Mouse (Mus musculus): Measurements from ENCODE around the gene Stox2.

Stox2 gene

DNA sequence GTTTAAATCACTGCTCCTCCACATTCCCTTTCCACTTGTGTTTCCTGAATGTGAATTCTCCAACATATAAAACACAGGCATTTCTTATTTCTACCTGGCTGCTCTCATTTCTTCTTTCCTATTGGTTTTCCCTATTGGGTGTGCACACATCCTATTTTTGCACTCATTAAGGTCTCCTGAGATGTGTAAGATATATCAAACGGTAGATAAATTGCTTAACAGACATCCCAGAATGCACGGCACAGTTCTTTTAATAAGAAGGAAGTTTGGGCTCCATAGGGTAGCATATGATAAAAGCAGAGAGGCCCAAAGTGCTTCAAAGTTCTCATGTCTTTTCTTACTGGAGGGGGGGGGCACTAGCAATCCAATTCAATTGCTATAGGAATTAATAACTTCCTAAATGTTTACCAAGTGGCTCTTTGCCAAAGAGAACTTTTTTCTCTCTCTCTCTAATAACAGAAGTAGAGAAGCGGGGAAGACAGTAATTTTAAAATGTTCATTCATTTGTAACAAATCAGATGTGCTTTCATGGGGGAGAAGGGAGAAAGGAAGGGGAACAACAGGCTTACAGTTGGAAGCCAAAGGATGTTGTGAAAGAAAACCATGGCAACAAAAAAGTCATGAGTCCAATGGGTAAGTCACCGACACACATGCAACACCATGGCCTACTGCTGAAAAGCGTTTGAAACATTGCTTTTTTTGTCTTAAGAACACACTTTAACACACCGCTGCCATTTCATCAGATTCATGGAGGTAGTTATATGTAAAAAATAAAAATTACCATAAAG, 263.2 kb downstream of the Stox2 start:
- DNase-seq (ENCODE audit: low read depth, low spot score) = no peak

DNA sequence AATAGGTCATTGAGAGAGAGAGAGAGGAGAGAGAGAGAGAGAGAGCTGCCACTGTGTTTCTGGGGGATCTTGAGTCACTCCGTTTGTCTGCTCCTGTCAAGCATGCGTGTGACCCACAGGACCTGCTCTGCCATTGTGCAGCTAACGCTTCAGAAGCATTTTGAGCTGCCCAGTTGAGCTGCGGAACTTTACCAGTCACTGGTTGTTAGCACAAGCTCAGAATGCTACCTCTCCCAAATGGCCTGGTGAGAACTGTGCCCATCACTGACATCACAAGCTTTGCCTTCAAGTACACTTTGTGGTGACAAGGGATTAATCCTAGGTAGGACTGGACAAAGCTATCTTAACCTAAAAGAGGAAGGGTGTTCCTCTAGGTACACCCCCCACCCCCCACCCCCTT, 263.9 kb downstream of the Stox2 start:
- DNase-seq (ENCODE audit: low read depth, low spot score) = no peak

- DNase-seq (ENCODE audit: low read depth, low spot score) = no peak
Observed at GRCm38 (mm10) chr8:47181032-47181698, 265.0 kb downstream of the Stox2 start.

- DNase-seq (ENCODE audit: low read depth, low spot score) = no peak
Observed at GRCm38 (mm10) chr8:47180181-47180580, 266.0 kb downstream of the Stox2 start.

GRCm38 (mm10) chr8:47178785-47179184, 267.4 kb downstream of the Stox2 start:
- DNase-seq (ENCODE audit: low read depth, low spot score) = no peak

- no peak for DNase-seq (ENCODE audit: low read depth, low spot score)
Observed at GRCm38 (mm10) chr8:47173823-47174222, 272.3 kb downstream of the Stox2 start.

DNA sequence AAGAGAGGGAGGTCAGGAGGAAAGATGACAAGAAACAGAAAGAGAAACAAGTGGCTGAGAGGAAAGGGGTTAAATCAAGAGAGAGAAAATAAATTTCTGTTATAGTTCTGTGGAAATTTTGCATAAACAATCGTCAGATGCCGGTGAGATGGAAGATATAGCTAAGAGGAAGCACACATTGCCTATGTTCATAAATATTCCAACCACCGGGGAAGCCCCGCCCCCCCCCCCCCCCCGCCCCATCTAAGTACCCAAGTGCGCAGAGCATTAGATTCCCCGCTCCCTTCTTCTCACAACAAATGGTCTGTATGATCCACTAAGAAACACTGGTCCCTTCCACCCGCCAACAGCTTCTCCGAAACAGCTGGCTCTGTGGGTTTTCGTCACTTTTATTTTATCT, 273.3 kb downstream of the Stox2 start:
- DNase-seq (ENCODE audit: low read depth, low spot score) = no peak

- DNase-seq (ENCODE audit: low read depth, low spot score) = no peak
Observed at GRCm38 (mm10) chr8:47160688-47161087, 285.5 kb downstream of the Stox2 start.

DNA sequence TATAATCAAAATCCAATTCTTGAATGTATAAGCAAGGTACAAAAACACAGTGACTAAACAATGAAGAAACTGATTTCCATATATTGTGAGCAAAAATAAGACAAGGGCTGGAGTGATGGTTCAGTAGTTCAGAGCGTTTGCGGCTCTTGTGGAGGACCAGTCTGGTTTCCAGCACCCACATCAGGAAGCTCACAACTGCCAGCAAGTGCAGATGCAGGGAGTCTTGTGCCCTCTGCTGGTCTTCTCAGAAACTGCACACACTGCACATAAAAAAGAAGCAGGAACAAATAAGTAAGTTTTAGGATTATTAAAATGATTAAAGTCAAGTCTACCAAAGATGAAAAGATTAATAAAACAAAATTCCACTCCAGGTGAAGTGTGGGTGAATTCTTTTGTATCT, 291.6 kb downstream of the Stox2 start:
- DNase-seq (ENCODE audit: low read depth, low spot score) = no peak

GRCm38 (mm10) chr8:47145258-47145657, 300.9 kb downstream of the Stox2 start:
- DNase-seq (ENCODE audit: low read depth, low spot score) = no peak

DNA sequence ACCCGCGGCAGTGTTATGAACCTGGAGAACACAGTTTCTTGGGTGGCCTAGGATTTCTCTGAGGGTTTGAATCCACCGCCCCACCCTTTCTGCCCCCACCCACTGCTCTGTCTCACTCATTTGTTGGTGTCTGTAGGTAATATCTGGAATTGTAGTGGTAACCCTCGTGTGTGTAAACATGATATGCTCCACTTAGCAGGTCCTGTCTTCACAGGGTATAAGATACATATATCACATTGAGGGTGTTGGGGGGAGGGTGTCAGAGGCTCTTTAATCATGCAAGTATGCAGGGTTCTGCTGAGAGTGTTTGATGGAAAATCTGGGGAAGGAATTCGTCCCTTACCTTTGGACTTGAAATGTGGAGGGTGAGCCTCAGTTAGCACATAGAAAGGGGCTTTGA, 310.1 kb downstream of the Stox2 start:
- no peak for DNase-seq (ENCODE audit: low read depth, low spot score)

DNA sequence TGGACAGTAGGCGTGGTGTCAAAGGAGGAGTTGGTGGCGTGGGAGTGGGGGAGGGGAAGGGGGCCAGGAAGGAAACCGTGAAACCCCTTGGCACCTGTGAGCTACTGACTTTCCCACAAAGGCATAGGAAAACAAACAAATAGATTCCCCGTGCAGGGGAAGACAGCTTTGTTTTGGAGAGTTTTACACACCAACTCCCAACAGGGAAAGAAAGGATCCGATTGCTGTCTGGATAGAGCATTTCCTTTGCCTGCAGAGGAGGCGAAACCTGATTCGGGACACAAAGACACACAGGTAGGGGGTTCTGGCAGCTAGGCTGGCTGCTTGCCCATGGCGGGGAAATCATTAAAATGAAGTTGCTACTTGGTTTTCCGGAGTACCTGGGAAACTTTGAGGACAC, 310.6 kb downstream of the Stox2 start:
- DNase-seq (ENCODE audit: low read depth, low spot score) = no peak

DNA sequence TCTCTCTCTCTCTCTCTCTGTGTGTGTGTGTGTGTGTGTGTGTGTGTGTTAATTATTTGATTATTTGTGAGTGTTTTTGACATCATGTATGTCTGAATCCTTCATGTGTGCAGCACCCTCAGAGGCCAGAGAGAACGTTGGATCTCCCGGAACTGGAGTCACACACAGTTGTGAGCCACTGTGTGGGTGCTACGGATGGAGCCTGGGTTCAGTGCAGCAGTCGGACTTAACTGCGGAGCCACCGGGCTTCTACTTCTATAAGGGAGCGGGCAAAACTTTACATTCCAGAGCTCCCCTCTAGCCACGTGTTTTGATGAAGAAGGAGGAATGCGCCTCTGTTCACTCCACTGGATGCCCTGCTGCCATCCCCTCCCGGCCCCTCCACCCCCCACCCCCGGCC, 311.4 kb downstream of the Stox2 start:
- DNase-seq (ENCODE audit: low read depth, low spot score) = no peak

DNA sequence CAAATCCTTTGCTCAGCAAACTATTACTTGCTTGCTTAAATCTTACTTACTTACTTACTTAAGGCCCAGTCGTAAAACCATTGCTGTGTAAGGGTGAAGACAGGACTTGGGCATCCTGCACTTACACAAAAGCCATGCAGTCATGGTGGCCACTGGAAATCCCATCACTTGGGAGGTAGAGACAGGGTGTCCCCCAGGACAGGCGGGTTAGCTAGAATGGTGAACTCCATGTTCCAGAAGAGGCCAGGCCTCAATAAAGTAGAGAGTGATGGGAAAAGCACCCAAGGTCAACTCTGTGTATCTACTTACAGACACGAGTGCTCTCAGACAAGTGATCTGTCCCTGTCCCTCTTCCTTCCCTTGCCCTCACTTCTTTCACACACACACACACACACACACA, 312.8 kb downstream of the Stox2 start:
- DNase-seq (ENCODE audit: low read depth, low spot score) = no peak

Measured in brain, embryonic 18.5 days (tissue).